Mouse (Mus musculus) T-helper 17 cell (primary cell): ENCODE results near the gene Isg20l2.
"Not testable (repeated sequence)": the region's sequence is repeated elsewhere in the genome, so short reads cannot be mapped to it uniquely, and the experiment has no call there.

Source experiments
- in situ Hi-C, 2 experiments: fragments of 300-600 bp; cut with MboI, MseI; formaldehyde crosslinking; loops; 1 replicate in 1 of 2; 2 replicates in 1 of 2; pipeline ENCODE4 v1.15.1; 2025; ENCODE audit warnings: high pct_unique_total_duplicates in 2 of 2

Isg20l2 gene

GRCm38 (mm10) chr3:87930078-87930795, at the start of gene Isg20l2, which contains the start of gene Rrnad1:
Gene Isg20l2 (plus strand): TSS chr3:87930314.
Gene Rrnad1 (minus strand): TSS chr3:87930717.
- in situ Hi-C loops, result no loop called here

GRCm38 (mm10) chr3:87884291-87884690, 45.8 kb upstream of the Isg20l2 start:
- in situ Hi-C loops, result no loop called here

- in situ Hi-C loops, result no loop called here
These were observed 45.3 kb upstream of the Isg20l2 start for GRCm38 (mm10) chr3:87884708-87885251.

DNA sequence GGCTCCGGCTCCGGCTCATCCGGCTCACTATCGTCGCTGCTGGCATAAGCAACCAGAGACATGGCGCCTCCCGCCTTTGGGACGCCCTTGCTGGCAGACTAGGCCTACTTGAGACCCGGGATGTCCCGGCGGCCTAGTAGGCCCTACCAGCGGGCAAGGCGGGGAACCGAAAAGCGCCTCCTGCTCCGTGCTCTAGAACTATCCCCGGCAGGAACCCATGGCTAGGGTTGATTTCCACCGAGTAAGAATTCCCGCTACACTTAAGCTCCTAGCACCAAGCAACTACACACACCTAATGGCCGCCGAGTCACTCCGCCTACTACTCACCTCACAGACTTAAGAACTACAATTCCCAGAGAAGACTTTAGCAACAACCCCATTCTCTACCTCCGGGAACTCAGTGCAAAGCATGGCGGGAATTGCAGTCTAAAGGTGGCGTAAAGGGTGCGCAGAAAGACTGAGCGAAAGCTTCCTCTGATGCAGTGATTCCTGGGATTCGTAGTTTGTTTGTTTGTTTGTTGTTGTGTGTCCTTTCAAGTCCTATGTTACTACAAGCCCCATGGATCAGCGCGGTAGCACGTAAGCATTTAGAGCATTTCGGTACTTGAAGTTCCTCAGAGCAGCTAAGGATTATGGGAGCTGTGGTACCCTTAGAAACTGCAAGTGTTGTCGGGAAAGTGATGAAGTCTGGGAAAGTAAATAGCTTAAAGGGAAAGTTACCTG, 44.7 kb upstream of the Isg20l2 start, which contains the start of gene Prcc:
Gene Prcc, minus strand, starts transcription at position 328 of the 723 bp plus-strand sequence.
- in situ Hi-C loops, result no loop called here

GRCm38 (mm10) chr3:87886004-87886365, 44.1 kb upstream of the Isg20l2 start:
- in situ Hi-C loops, result no loop called here

DNA sequence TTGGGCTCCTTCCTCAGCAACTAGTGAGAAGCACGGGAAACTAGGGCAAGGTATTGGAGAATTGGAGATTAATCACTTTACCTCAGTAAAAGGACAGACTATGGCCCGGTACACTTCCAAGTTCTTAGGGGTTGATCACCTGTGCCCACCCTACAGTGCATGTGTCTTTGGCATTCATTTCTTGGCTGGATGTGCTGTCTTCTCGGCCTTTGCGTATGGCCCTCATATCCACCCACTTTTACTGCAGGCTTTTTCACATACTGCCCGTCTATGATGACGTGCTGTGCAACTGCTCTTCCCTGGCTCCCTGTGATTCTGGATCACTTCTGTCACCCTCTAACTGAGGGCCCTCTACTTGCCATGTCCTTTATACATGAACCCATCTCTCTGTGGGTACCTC, 43.7 kb upstream of the Isg20l2 start:
- in situ Hi-C loops, result no loop called here

DNA sequence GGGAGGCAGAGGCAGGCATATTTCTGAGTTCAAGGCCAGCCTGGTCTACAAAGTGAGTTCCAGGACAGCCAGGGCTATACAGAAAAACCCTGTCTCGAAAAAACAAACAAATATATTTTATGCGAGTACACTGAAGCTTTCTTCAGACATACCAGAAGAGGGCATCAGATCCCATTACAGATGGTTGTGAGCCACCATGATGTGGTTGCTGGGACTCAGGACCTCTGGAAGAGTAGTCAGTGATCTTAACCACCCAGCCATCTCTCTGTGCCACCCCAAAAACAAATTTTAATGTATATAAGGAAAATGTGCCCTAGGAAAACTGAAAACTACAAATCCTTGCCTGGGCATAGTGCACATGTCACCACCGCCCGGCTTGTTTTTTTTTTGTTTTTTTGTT, 42.7 kb upstream of the Isg20l2 start:
- in situ Hi-C loops, result not testable (repeated sequence)

DNA sequence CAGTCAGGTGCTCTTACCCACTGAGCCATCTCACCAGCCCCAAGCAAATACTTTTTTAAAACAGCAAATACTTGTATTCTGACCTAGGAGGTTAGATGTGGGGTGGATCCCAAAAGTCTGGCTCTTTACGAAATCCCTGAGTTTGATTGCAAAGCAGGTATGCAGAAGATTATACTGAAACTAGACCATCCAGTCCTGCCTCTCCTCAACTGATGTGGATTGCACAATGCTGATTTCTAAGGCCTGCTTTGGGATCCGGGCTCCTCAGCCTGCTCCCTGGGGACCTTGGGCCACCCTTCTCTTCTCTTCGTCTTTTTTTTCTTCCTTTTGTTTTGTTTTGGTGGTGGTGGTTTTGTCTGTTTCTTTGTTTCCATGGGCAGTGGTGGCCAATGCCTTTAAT, 38.6 kb upstream of the Isg20l2 start:
- in situ Hi-C loops, result loop anchor here in 1 of 2 experiments (5.0 kb wide), 1 partner anchor 36 kb away; no protein-coding TSS in a partner anchor

DNA sequence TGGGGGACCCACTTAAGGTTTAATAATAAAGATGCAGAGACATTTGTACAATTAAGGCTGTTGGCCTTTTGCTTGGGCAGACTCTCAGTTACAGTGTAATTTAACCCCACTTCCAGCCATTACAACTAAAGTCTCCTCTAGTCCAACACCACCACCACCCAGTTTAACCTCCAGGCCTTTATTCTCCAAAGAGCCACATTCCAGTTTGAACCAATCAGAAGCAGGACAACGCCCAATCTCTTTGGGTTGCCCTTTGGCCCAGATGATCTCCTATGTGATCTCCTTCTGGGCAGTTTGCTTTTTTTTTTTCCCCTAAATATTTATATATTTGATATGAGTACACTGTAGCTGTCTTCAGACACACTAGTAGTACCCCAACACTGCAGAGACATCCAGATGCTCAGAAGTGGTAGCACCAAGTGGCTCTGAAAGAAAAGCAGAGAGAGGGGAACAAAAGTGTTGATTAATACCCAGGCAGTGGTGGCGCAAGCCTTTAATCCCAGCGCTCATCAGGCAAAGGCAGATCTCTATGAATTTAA, 36.7 kb upstream of the Isg20l2 start:
- in situ Hi-C loops, result loop anchor here in 1 of 2 experiments (5.0 kb wide), 1 partner anchor 34 kb away; no protein-coding TSS in a partner anchor

- in situ Hi-C loops, result no loop called here
These were observed 30.8 kb upstream of the Isg20l2 start for GRCm38 (mm10) chr3:87899266-87899665.

GRCm38 (mm10) chr3:87899776-87900175, 30.3 kb upstream of the Isg20l2 start:
- in situ Hi-C loops, result no loop called here

GRCm38 (mm10) chr3:87901036-87901624, 29.0 kb upstream of the Isg20l2 start:
- in situ Hi-C loops, result no loop called here

- in situ Hi-C loops, result not testable (repeated sequence)
These were observed 28.2 kb upstream of the Isg20l2 start for GRCm38 (mm10) chr3:87901959-87902358.

DNA sequence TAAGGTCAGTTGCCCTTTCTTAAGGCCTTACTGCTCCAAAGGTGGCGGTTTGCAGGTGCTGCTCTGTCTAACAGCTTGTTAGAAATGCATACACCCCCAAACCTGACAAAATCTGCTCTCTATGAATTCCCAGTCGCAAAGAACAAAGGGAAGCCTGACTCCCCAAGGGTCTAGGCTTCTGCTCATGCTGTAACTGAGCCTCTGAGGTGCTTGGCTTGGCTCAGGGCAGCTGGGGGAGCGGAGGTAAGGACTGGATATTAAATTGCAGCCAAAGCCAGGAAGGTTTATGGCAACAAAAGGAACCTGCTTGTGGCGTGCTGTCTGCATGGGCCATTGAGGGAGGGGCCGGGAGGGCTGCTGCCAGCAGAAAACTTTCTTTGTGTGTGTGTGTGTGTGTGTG, 26.3 kb upstream of the Isg20l2 start:
- in situ Hi-C loops, result no loop called here

GRCm38 (mm10) chr3:87905880-87906485, 24.1 kb upstream of the Isg20l2 start, which contains the start of gene Hdgf:
Gene Hdgf (plus strand): TSS chr3:87906321.
- in situ Hi-C loops, result no loop called here

DNA sequence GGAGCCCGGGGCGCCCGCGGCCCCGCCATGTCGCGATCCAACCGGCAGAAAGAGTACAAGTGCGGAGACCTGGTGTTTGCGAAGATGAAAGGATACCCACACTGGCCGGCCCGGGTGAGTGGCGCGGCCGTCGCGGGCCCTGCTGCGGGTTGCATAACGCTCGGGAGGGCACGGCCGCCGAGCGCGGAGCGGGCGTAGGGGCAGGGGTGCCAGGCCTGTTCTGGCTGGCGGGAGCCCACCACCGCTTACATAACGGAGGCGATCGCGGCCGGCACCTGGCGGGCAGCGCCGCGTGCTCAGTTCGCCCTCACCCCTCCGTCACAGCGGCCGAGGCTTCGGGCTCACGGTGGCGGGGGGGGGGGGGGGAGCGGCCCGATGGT, 23.5 kb upstream of the Isg20l2 start:
- in situ Hi-C loops, result no loop called here

DNA sequence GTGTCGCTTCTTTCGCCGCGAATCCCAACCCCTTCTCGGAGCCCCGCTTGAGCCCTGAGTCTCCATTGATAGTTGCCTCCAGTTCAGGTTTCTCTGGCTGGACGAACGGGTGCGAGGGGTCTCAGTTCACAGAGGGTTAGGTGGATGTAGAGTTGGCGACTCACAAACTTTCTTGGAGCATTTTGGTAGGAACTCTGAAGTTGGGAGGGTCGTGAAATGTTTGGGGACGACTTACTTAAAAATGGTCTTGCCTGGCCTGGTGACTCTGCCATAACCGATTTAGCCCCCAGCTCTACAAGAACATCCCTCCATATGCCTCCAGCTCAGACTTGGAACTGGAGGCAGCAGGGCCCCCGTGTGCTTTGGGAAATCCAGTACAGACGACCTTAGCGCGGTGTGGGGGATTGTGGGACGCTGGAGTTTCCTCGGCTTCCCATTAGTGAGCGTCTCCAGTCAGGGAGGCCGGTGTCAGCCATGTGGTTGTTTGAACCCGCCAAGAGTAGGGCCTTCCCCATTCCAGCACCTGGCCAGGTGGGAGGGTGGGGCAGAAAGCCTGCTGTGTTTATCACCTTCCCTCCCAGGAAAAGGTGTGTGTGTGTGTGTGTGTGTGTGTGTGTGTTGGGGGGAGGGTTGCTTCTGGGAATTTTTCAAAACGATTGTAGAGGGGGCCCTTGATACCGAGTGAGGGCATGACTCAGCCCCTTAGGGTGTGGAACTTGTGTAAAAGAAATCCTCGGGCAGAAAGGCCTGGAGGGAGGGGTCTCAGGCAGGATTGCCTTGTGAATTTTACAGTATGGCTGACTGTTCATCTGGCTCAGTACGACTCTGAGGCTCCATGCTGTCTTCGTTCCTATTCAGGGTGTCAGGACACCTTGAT, 22.9 kb upstream of the Isg20l2 start:
- in situ Hi-C loops, result no loop called here

DNA sequence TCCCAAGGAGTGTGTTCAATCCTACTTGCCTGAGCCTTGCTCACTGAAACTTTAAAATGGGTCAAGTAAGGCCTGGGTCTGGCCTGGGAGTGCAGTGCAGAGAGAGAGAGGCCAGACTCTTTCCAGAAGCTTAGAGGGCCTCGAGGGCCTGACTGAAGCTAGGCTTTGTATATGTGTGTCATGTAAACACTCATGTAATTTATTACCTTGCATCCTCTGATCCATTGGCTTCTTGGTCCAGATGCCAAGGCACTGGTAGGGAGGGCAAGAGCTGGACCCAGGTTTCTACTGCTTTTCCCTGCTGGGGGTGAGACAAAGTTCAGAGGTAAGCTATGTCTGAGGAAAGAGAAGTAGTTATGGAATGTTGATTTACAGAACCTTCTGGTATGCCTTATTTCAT, 22.2 kb upstream of the Isg20l2 start:
- in situ Hi-C loops, result no loop called here

- in situ Hi-C loops, result no loop called here
These were observed 20.7 kb upstream of the Isg20l2 start for GRCm38 (mm10) chr3:87909381-87909780.

- in situ Hi-C loops, result no loop called here
These were observed 20.2 kb upstream of the Isg20l2 start for GRCm38 (mm10) chr3:87909874-87910273.
